Mouse (Mus musculus): ENCODE measurements around the gene Adamts6.

Adamts6 gene

DNA sequence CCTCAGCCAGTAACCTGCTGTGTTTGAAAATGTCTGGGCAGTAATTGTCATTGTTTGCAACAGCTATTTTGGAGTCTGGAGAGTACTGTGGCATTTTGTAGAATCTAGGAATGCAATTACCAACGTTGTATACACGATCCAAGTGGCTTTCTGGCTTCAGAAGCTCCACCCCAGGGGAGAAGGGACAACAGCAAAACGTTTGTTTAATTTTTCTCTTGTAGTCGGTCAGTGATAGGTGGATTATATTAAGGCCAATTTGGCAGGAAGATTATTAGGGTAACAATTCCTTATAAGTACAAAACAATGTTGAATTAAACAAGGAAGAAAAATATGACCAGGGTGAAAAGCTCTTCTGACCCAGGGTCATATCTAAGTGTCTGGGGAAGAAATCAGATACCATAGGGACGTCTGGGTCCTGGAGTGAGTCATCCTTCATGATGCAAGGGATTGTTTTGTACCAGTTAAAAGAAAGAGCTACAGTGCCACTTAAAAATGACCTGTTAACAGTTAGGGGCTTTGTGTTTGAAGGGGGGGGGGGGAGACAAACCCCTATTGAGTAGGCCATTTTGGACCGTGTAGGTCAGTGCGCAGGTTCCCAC, 229.2 kb downstream of the Adamts6 start:
- DNase-seq (ENCODE audit: extremely low spot score), result peak; percentile 42

DNA sequence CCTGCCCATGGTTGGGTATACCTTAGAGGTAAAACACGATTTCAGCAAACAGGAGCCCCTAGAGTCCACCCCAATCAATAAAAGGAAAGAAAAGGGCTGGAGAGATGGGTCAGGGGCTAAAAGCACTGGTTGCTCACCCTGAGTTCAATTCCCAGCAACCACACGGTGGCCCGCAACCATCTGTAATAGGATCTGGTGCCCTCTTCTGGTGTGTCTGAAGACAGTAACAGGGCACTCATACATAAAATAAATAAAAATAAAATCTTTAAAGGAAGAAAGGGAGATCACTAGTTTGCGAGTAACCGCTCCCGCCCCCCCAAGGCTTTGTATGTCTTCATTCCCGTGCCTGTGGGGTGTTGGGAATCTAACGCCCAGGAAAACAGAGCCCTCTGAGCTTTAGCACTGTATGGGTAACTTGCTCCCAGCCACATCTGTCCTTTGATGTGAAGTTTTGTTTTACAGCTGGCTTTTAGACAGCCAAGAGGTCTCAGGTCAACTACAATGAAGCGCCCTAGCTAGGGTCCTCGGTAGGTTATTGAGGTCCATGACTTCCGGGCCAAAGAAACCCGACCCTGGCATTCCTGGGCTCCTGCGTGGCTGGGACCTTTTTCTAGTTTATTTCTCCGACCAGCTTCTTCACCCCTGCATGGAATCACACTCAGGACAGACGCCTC, 230.1 kb downstream of the Adamts6 start:
- no peak for DNase-seq (ENCODE audit: extremely low spot score)

- peak; percentile 87 for DNase-seq (ENCODE audit: extremely low spot score)
These were observed 230.8 kb downstream of the Adamts6 start for GRCm38 (mm10) chr13:104518312-104519005.

DNA sequence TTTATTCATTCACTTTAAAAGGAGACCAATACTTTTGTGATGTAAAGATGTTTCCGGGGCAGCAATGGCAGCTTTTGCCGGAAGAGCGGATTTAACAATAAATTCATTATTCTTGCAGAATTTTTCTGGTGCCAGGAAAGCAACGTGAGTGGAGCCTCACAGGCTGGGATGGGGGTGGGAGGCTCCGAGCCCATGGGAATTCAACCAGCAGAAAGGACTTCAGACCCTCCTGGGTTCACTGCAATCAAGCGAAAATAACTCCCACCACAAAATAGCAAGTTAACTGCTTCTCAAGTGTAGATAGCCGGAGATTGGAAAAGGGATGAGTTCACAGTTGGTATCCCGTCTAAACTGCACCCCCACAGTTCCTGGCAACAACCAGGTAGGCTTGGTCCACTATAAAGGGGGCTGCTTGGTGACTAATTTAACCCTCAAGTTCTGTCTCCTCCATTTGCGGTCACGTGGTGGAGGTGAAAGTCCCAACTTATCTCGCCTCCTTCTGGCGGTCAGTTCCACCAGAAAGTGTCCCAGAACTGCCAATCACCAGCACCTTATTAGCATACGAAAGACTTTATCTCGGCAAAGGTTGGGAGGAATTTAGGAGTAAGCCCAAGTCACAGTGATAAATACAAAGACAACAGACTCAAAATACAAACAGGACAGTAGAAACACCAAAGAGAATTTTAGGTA, 231.5 kb downstream of the Adamts6 start:
- no peak for DNase-seq (ENCODE audit: extremely low spot score)

GRCm38 (mm10) chr13:104519981-104520380, 232.3 kb downstream of the Adamts6 start:
- DNase-seq (ENCODE audit: extremely low spot score), result no peak

- DNase-seq (ENCODE audit: extremely low spot score), result no peak
These were observed 232.8 kb downstream of the Adamts6 start for GRCm38 (mm10) chr13:104520461-104520860.

DNA sequence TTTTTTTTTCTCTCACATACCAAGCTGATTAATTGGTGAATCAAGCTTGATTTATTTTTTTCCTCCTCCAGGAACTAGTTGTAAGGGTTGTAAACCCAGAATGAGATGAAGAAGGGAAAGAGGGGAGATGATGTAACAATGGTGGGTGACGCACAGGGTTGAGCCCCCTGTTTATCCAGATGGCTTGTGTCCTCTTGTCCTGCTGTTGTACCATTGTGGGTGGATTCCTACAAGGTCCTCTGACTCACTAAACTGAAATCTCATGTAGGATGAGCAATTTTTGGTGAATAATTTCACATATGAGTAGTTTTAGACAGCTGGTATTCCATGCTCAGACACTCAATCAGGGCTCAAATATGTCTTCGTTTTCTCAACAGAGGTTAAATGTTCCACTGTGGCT, 233.9 kb downstream of the Adamts6 start:
- DNase-seq (ENCODE audit: extremely low spot score), result no peak

- DNase-seq (ENCODE audit: extremely low spot score), result no peak
These were observed 238.0 kb downstream of the Adamts6 start for GRCm38 (mm10) chr13:104525656-104526055.

DNA sequence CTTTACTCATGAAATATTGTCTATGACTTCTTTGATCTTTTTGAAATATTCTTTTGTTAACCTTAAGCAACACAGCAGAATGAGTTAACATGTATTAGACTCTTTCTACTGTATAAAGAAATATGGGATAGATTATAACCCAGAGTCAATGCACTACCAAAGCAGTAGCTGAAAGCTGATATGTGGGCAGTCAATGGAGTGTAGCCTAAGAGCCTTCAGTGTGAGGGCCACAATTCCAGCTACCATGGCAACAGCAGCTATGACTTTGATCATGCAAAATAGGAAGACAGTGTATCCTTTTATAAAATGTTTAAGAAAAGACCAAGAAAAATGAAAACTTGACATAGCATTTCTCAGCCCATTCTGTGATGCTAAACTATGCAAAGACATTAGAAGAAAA, 241.6 kb downstream of the Adamts6 start:
- DNase-seq (ENCODE audit: extremely low spot score), result no peak

DNA sequence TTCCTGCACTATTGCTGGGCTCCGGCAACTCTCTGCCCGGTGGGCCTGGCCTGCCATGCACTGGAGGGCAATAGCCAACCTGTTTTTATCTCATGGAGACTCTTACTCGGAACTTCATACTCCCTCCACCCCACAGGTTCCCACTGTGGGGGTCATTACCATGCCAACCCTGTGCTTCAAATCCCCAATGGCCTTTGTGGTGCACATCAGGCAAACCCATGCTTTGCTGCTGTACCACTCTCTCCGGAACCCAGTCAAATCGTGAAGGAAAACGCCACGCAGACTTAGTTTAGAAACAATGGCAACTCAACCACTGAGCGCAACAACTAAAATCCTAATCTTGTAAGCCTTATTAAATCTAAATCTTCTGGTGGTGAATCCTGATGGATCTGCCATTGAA, 244.2 kb downstream of the Adamts6 start:
- no peak for DNase-seq (ENCODE audit: extremely low spot score)

DNA sequence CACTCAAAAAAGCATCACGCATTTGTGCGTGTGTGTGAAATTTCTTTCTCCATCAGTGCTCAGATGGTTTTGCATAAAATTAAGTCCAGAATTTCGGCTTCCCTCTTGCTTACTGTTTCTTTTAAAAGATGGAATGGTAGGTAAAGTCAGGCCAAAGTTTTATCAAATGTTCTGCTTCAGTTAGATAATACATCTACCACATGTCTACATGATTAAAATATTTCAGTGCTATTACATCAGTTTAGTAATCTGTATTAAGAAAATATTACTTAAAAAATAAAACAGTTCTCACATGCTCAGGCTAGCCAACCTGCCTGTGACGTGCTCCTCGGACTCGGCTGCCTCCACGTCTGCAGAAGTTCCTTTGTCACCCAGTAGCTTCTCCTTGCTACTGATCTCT, 245.1 kb downstream of the Adamts6 start:
- no peak for DNase-seq (ENCODE audit: extremely low spot score)

GRCm38 (mm10) chr13:104533806-104534495, 246.3 kb downstream of the Adamts6 start:
- DNase-seq (ENCODE audit: extremely low spot score), result no peak

- peak; percentile 35 for DNase-seq (ENCODE audit: extremely low spot score)
These were observed 253.3 kb downstream of the Adamts6 start for GRCm38 (mm10) chr13:104540861-104541398.

- DNase-seq (ENCODE audit: extremely low spot score), result no peak
These were observed 254.6 kb downstream of the Adamts6 start for GRCm38 (mm10) chr13:104542123-104542758.

DNA sequence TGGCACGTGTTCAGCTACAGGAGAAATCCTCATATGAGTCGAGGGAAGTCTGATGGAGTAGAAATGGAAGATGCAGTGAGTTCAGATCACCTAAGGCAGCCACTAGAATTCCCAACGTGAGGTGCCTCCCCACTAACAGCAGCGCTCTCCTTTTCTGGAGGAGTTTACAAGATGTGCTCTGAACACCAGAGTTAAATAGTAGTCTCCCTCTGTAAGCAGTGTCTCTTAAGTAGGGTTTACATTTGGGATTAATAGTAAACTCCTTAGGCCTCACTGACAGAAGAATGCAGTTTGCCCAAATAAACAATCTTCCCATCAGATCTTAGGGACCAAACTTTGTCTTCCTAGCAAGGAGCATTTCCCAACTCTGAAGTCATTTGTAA, 255.1 kb downstream of the Adamts6 start:
- DNase-seq (ENCODE audit: extremely low spot score), result no peak

All from embryo, embryonic 9.5 days (tissue).